Mouse (Mus musculus): ENCODE measurements around the gene Crocc.

GRCm38 (mm10) chr4:141098935-141099334, 38.6 kb upstream of the Crocc start:
- TF ChIP-seq CTCF (IDR thresholded peaks at IDR 0.05; ENCODE audit: extremely low read depth, insufficient read length, insufficient replicate concordance, low read depth, low read length): no peak
- no peak for TF ChIP-seq POLR2A (IDR thresholded peaks at IDR 0.05; ENCODE audit: low read depth, low read length)
